Mouse (Mus musculus): ENCODE measurements at regions not wholly inside any gene's neighbourhood (a gene's known extent, or its start where the extent isn't known, plus 50 kb on each side); places are given as distances from the start of the nearest gene placed in this dataset.
"Not testable (repeated sequence)": the region's sequence is repeated elsewhere in the genome, so short reads cannot be mapped to it uniquely, and the experiment has no call there.

GRCm38 (mm10) chr5:101496924-101497697 lies 167.7 kb downstream of the Nkx6-1 start:
- no peak for DNase-seq (ENCODE audit: low spot score in 2 of 2)

- DNase-seq (ENCODE audit: low spot score in 2 of 2): no peak
Measured at GRCm38 (mm10) chr5:101496161-101496560, 168.6 kb downstream of the Nkx6-1 start.

GRCm38 (mm10) chr5:101445792-101446191 lies 219.0 kb downstream of the Nkx6-1 start:
- no peak for DNase-seq (ENCODE audit: low spot score in 2 of 2)

GRCm38 (mm10) chr5:101441782-101442181 lies 223.0 kb downstream of the Nkx6-1 start:
- DNase-seq (ENCODE audit: low spot score in 2 of 2): no peak

- DNase-seq (ENCODE audit: low spot score in 2 of 2): no peak
Measured at GRCm38 (mm10) chr5:101437666-101438299, 227.0 kb downstream of the Nkx6-1 start.

GRCm38 (mm10) chr5:101426067-101426771 lies 238.6 kb downstream of the Nkx6-1 start:
- no peak for DNase-seq (ENCODE audit: low spot score in 2 of 2)

- DNase-seq (ENCODE audit: low spot score in 2 of 2): no peak
Measured at GRCm38 (mm10) chr5:101384316-101384715, 280.5 kb downstream of the Nkx6-1 start.

GRCm38 (mm10) chr5:101381361-101381760 lies 283.4 kb downstream of the Nkx6-1 start:
- DNase-seq (ENCODE audit: low spot score in 2 of 2): no peak

GRCm38 (mm10) chr5:101376657-101377056 lies 288.1 kb downstream of the Nkx6-1 start:
- DNase-seq (ENCODE audit: low spot score in 2 of 2): no peak

GRCm38 (mm10) chr5:101374129-101374528 lies 290.7 kb downstream of the Nkx6-1 start:
- no peak for DNase-seq (ENCODE audit: low spot score in 2 of 2)

GRCm38 (mm10) chr5:101372204-101372603 lies 292.6 kb downstream of the Nkx6-1 start:
- no peak for DNase-seq (ENCODE audit: low spot score in 2 of 2)

GRCm38 (mm10) chr5:101365364-101365763 lies 299.4 kb downstream of the Nkx6-1 start:
- DNase-seq (ENCODE audit: low spot score in 2 of 2): no peak

- DNase-seq (ENCODE audit: low spot score in 2 of 2): no peak
Measured at GRCm38 (mm10) chr5:101359986-101360385, 304.8 kb downstream of the Nkx6-1 start.

GRCm38 (mm10) chr5:101345406-101345805 lies 319.4 kb downstream of the Nkx6-1 start:
- no peak for DNase-seq (ENCODE audit: low spot score in 2 of 2)

- DNase-seq (ENCODE audit: low spot score in 2 of 2): not testable (repeated sequence)
Measured at GRCm38 (mm10) chr5:101336361-101336760, 328.4 kb downstream of the Nkx6-1 start.

- DNase-seq (ENCODE audit: low spot score in 2 of 2): no peak
Measured at GRCm38 (mm10) chr5:101331825-101332224, 333.0 kb downstream of the Nkx6-1 start.

- DNase-seq (ENCODE audit: low spot score in 2 of 2): no peak
Measured at GRCm38 (mm10) chr5:101326122-101326521, 338.7 kb downstream of the Nkx6-1 start.

GRCm38 (mm10) chr5:101323041-101323950 lies 341.5 kb downstream of the Nkx6-1 start:
- DNase-seq (ENCODE audit: low spot score in 2 of 2): no peak

GRCm38 (mm10) chr5:101299986-101300385 lies 364.8 kb downstream of the Nkx6-1 start:
- no peak for DNase-seq (ENCODE audit: low spot score in 2 of 2)

GRCm38 (mm10) chr5:101298411-101298810 lies 366.4 kb downstream of the Nkx6-1 start:
- no peak for DNase-seq (ENCODE audit: low spot score in 2 of 2)

GRCm38 (mm10) chr5:101297511-101298102 lies 367.2 kb downstream of the Nkx6-1 start:
- DNase-seq (ENCODE audit: low spot score in 2 of 2): no peak
